Mouse (Mus musculus) neural tube, embryonic 10.5 days (tissue): ENCODE measurements around the gene Slc7a5.

Experiments used
- DNase-seq: peaks from one replicate; pipeline ENCODE4 v3.0.0-alpha.2; 2017; ENCODE audit warnings: low spot score; ENCODE audit errors: extremely low spot score

Slc7a5 gene

GRCm38 (mm10) chr8:121908378-121909147 is 1.1 kb upstream of the Slc7a5 start:
- no peak for DNase-seq

- DNase-seq: peak; percentile 58
These were observed 667 bp downstream of the Slc7a5 start for GRCm38 (mm10) chr8:121906542-121907512.

- DNase-seq: no peak
These were observed 1.6 kb downstream of the Slc7a5 start for GRCm38 (mm10) chr8:121905864-121906263.

- no peak for DNase-seq
These were observed 2.1 kb downstream of the Slc7a5 start for GRCm38 (mm10) chr8:121905420-121905819.

- DNase-seq: no peak
These were observed 2.5 kb downstream of the Slc7a5 start for GRCm38 (mm10) chr8:121904999-121905398.

- no peak for DNase-seq
These were observed 3.5 kb downstream of the Slc7a5 start for GRCm38 (mm10) chr8:121903977-121904376.

GRCm38 (mm10) chr8:121901498-121902236 is 5.8 kb downstream of the Slc7a5 start:
- no peak for DNase-seq

- no peak for DNase-seq
These were observed 8.1 kb downstream of the Slc7a5 start for GRCm38 (mm10) chr8:121899180-121900044.

GRCm38 (mm10) chr8:121898401-121898931 is 9.0 kb downstream of the Slc7a5 start:
- peak; percentile 64 for DNase-seq

GRCm38 (mm10) chr8:121897871-121898381 is 9.6 kb downstream of the Slc7a5 start:
- peak; percentile 34 for DNase-seq

- no peak for DNase-seq
These were observed 10.3 kb downstream of the Slc7a5 start for GRCm38 (mm10) chr8:121897205-121897604.

GRCm38 (mm10) chr8:121896476-121897145 is 10.9 kb downstream of the Slc7a5 start:
- DNase-seq: no peak

GRCm38 (mm10) chr8:121895910-121896309 is 11.6 kb downstream of the Slc7a5 start:
- no peak for DNase-seq

- no peak for DNase-seq
These were observed 14.6 kb downstream of the Slc7a5 start for GRCm38 (mm10) chr8:121892875-121893274.

- no peak for DNase-seq
These were observed 17.4 kb downstream of the Slc7a5 start for GRCm38 (mm10) chr8:121889810-121890785.

- DNase-seq: no peak
These were observed 18.2 kb downstream of the Slc7a5 start for GRCm38 (mm10) chr8:121889317-121889716.

GRCm38 (mm10) chr8:121887547-121887946 is 19.9 kb downstream of the Slc7a5 start:
- DNase-seq: no peak

GRCm38 (mm10) chr8:121885433-121885832 is 22.1 kb downstream of the Slc7a5 start:
- no peak for DNase-seq
